Mouse (Mus musculus): ENCODE results near the gene H13. TPM values are rescaled to one million over a fixed set of nuclear protein-coding genes. Genes with fewer than 3 reads are reported as not detected.

The H13 gene
- total RNA-seq (2021), result 10 to 100 TPM; 47.6 to 51.4 TPM

DNA sequence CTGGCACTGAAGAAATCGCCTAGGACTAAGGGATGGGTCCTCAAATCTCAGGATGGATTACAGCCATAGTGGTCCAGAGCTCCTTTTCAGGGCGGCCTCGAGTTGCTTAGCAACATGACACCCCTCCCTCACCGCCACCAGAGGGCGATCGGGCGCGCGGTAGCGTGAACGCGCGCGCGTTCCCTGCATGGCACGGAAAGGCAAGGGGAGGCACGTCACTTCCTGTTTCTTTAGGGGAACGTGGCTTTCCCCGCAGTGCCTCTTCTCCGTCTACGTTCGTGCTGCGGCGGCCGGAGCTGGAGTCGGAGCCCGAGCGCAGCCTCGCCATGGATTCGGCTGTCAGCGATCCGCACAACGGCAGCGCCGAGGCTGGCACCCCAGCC is at the start of gene H13:
Gene H13 (plus strand): TSS at position 206 of the 383 bp plus-strand sequence.
- intact Hi-C loops (cut with DNase I), result loop anchor here (1.0 kb wide), 1 partner anchor 27 kb away; no protein-coding TSS in a partner anchor
- peak; percentile 93 to 97 for DNase-seq

DNA sequence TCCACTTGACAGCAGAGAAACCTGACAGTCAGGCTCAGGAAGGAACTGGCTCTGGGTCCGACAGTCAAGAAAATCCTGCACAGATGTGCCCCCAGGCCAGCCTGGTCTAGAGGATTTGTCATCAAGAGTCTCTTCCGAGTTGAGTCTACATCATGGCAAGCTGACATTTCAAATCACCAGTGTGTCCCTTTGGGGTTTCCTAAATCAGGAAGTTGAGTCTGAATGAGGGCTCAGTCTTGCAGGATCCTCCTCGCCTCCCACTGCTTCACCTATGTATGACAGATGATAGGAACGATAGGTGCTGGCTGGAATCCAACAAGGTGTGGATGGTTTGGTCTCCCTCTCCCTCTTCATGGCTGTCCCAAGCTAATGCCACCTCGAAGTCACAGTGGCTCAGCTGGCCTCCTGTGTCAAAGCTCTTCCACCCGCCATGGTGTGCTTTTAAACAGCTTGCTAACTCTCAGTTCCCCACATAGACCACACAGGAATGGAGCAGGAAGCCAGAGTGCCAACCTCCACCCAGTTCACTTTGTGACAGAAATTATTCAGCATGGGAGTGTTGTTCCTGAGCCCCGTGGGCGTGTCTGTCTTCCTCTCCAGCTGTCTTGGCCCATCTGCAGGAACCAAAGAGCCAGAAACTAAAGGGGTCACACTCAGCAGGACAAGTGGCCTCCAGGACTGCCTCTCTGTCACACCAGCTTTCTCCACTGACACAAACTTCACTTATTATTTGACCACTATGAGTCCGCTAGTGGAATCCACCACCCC is 48.7 kb upstream of the H13 start:
- intact Hi-C loops (cut with DNase I), result loop anchor here (5.0 kb wide), 1 partner anchor 212 kb away; the partner anchor contains the start of gene Bcl2l1
- peak in 1 of 2 experiments; percentile 31 for DNase-seq

DNA sequence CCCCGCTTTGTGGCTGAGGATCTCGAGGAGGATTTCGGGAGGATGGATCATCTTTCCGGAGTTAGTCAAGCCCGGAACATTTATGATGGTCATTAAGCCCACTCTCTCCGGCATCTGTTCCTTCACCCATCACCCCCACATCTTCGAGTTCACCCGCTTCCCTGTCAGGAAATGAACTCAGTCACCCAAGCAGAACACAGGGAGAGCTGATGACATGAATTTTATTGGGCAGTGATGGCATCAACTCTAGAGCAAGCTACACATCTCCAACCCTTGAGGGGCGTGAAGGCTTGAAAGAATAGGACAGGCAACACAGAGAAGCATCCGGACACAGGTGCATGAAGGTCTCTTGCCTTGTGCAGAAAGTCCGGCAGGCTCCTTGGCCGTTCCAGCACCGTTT is 47.1 kb upstream of the H13 start:
- intact Hi-C loops (cut with DNase I), result loop anchor here (5.0 kb wide), 1 partner anchor 210 kb away; the partner anchor contains the start of gene Bcl2l1
- DNase-seq, result no peak

DNA sequence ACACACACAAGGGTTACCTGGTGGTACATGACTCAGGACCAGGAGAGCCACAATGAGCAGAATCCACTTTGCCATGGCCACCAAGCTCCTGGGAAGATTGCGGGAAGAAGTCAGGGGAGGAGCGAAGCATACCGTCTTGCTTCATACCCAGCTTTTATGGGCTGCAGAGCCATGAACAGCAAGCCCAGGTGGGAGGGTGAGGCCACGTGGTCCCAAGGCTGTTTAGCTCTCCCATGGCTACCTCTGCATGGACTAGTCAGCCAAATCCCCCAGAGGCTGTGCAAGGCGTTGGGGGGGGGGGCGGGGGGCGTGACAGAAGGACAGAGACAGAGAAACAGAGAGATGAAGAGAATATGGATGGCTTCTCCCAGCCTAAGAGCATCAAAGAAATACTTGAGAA is 46.3 kb upstream of the H13 start, which contains the start of gene Defb25:
Gene Defb25 (minus strand): TSS at position 101 of the 400 bp plus-strand sequence.
- intact Hi-C loops (cut with DNase I), result loop anchor here (5.0 kb wide), 1 partner anchor 209 kb away; the partner anchor contains the start of gene Bcl2l1

DNA sequence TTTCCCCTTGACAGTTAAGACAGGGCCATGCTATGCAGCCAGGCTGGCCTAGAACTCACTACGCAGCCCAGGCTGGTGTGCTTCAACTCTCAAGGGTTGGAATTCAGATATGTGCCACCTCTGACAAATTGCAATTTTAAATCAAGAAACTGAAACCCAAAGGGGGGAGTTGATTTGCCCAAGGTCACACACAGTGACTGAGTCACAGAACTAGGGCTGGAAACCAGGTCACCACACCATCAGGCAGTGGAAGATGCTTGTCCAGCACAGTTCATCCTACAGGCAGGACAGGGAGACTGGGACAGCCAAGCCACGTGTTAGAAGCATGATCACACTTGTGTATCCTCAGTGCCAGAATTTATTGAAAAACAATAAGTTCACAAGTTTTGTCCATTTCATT is 44.7 kb upstream of the H13 start:
- DNase-seq, result no peak
- intact Hi-C loops (cut with DNase I), result loop anchor here (5.0 kb wide), 1 partner anchor 208 kb away; the partner anchor contains the start of gene Bcl2l1

More for the DNA sequence above, 46.3 kb upstream of the H13 start, which contains the start of gene Defb25:
- no peak for DNase-seq

DNA sequence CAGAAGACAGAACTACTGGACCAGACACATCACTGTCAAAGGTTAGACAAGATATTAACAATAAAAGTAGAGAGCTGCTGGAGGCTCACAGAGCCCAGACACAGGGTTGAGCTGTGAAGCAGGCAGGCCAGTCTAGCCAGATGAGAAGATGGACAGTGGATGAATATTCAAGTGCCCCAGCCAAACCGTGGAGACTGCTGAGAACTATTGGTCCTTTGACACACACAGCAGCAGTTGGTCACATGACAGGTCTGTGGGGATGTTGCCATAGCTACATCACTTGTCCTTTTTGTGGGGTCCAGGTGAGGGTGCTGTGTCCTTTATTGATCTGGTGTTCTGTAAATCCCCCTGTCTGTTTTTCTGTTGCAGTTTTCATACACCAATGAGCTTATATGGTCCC is 44.0 kb upstream of the H13 start:
- no peak for DNase-seq
- intact Hi-C loops (cut with DNase I), result no loop called here

DNA sequence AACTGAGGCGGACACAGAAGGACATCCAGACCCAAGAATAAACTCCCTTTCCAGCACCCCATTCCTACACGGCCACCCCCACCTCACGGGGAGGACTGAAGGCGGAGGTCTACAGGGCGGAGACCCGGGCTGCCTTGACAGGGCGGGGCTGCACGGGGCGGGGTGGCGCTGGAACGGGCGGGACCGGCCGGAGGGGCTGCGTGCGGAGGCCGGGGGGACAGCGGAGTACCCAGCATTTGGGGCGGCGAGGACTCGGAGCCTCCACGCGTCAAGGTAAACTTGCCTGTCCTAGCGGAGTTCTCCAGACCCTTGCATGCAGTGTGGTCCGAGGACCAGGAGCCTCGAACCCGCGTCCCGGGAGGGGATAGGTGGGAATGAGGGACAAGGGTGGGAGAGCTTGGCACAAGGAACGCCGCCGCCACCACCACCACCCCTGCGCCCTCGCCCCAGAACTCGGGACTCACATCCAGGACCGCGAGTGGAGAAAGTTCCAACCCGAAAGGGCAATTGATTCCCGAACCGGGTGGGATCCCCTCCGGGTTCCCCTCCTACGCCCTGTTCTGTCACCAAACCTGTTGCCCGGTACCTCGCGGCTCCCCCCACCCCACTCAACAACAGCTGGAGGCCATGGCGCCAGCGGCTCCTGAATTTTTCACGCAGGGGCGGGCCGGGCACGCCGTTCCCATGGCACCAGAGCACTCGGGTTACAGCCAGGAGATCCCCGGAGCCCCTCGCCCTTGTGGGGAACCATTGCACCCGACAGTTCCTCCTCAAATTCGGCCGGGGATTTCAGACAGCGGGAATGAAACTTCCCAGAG is 42.3 kb upstream of the H13 start, which contains the start of gene Rem1:
Gene Rem1 (plus strand): TSS at position 178 of the 818 bp plus-strand sequence.
- DNase-seq, result peak; percentile 52 to 64
- intact Hi-C loops (cut with DNase I), result no loop called here

DNA sequence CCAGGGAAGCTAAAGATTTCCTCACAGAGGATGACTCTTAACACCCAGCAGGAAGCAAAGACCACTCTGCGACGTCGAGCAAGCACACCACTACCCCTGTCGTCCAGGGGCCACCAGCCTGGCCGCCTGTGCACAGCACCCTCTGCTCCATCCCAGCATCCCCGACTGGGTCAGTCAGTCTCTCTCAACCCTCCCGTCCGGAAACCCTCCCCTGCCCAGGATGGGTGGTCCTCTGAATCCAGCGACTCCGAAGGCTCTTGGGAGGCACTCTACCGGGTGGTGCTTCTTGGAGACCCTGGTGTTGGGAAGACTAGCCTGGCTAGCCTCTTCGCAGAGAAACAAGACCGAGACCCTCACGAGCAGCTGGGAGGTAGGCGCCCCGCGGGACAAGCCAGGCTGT is 41.2 kb upstream of the H13 start:
- intact Hi-C loops (cut with DNase I), result no loop called here
- peak; percentile 37 to 51 for DNase-seq

DNA sequence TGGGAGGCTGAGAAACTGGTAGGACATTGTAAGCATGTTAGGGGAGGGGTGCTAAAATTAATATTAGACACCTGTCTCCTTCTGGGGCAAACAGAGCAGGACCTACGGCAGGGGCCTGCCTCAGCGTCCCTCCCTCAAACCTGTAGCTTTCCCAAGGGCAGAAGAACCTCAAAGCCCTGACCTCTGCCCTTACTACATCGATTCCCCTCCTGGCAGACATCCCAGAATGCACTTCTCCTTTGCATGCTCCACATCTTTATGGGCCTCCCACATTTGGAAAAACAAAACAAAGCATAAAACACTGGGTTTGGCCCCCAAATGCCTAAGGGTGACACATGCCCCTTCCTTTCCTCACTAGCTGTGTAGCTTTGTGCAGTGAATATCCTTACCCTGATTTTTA is 40.0 kb upstream of the H13 start:
- no peak for DNase-seq
- intact Hi-C loops (cut with DNase I), result no loop called here

DNA sequence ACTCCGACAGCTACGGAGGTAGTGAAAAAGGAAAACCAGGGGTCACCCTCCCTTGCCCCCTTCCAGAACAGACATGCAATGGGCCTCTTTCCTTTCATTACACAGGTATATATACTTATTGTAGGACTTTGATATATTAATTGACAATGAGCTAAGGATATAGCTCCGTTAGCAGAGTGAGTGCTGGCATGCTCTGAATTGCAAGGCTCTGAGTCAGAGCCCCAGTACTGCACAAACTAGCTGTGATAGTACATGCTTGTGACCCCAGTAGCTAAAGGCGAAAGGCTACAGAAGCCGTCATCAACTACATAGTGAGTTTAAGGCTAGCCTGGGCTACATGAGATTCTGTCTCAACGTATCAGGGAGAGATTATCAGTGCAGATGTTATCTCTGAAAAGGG is 39.4 kb upstream of the H13 start:
- no peak for DNase-seq
- intact Hi-C loops (cut with DNase I), result no loop called here

DNA sequence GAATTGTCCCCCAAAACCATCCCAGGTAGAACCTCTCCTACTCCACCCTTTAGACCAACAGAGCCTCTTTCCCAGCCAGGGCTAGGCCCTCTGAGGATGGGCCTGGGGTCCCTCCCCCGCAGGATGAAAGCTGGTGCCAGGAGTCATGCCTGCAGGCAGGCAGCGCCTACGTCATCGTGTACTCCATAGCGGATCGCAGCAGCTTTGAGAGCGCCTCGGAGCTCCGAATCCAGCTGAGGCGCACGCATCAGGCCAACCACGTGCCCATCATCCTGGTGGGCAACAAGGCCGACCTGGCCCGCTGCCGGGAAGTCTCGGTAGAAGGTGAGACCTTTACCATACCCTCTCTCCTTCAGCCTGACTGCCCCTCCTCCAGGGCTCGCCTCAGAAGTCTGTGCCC is 35.9 kb upstream of the H13 start:
- no peak for DNase-seq

DNA sequence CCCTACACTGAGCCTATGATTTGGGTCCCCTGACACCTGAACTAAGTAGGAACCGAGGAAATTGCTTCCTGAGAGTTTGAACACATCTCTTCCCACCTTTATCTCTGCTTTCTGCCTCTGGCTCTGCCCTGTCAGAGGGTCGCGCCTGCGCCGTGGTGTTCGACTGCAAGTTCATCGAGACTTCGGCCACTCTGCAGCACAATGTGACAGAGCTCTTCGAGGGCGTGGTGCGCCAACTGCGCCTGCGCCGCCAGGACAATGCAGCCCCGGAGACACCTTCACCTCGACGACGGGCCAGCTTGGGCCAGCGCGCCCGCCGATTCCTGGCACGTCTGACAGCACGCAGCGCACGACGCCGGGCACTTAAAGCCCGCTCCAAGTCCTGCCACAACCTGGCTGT is 35.0 kb upstream of the H13 start:
- intact Hi-C loops (cut with DNase I), result no loop called here
- DNase-seq, result no peak

More for the DNA sequence above, 35.9 kb upstream of the H13 start:
- intact Hi-C loops (cut with DNase I), result no loop called here

DNA sequence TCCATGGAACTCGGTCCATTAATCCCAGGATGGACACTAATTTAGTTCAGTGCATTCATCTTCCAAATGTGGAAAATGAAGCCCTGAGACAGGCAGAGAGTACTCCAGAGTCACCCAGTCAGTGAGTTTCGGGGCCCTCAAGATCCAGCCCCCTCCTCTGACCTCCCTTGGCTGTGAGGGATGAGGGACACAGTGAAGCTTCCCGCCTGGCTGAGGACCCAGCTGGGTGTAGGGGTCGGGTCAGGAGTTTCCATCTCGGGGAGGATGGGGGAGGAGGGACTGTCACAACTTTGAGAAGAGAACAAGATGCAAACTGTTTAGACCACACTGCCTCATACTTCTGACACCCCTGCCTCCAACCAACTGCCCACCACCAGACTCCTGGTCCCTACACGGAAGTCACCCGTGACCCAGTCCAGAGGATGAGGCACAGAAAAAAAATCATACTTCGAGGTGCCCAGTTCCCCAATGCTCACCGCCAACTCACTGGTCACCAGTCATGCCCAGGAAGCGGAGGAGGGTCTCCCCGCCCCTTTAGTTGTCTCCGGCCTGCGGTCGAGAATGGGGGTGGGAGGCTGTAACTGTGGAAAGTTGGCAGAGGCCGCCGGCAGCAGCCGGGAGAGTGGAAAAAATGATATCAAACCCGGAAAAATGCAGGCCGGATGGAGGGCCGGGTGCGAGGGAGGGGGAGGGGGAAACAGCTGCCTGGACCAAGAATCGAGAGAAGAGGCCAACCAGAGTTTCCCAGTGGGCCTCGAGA is 32.8 kb upstream of the H13 start:
- peak; percentile 89 for DNase-seq
- intact Hi-C loops (cut with DNase I), result no loop called here

DNA sequence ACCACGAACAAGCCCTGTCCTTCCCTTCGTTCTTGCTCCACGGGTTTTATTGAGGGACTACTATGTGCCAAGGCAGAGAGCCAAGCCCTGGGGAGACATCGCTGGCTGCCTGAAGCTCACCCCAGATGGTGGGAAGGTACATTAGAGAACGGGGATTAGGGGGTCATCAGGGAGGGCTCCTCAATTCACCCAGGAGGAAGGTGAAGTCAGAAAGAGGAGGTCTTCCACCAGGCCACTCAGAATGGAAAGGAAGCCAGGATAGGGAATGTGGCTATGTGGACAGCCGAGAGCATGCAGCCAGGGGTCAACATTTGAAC is 32.3 kb upstream of the H13 start:
- intact Hi-C loops (cut with DNase I), result no loop called here
- no peak for DNase-seq

DNA sequence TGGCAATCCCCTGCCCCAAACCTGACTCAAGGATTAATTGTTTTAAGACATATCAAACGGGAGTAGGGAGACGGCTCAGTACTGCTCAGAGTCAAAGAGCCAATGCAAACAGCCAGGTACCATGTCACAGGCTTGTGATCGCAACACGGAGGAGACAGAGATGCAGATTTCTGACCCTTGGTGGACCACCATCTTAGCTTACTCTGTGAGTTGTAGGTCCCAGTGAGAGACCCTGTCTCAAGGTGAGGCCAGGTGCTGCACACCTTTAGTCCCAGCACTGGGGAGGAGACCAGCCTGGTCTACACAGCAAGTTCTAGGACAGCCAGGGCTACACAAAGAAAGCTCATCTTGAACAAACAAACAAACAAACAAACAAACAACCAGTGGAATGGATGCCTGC is 31.9 kb upstream of the H13 start:
- DNase-seq, result no peak
- intact Hi-C loops (cut with DNase I), result no loop called here

DNA sequence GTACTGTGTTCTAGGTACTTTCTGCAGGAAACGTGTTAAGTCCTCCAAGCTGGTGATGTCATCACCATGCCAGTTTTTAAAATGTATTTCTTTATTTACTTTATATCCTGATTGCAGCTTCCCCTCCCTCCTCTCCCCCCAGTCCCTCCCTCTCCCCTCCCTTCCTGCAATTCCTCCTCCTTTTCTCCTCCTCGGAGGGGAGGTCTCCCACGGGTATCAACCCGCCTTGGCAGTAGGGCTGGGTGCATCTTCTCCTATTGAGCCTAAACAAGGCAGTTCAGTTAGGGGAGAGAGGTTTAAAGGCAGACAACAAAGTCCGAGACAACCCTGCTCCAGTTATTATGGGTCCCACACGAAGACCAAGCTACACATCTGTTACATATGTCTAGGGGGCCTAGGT is 30.4 kb upstream of the H13 start:
- no peak for DNase-seq
- intact Hi-C loops (cut with DNase I), result no loop called here

DNA sequence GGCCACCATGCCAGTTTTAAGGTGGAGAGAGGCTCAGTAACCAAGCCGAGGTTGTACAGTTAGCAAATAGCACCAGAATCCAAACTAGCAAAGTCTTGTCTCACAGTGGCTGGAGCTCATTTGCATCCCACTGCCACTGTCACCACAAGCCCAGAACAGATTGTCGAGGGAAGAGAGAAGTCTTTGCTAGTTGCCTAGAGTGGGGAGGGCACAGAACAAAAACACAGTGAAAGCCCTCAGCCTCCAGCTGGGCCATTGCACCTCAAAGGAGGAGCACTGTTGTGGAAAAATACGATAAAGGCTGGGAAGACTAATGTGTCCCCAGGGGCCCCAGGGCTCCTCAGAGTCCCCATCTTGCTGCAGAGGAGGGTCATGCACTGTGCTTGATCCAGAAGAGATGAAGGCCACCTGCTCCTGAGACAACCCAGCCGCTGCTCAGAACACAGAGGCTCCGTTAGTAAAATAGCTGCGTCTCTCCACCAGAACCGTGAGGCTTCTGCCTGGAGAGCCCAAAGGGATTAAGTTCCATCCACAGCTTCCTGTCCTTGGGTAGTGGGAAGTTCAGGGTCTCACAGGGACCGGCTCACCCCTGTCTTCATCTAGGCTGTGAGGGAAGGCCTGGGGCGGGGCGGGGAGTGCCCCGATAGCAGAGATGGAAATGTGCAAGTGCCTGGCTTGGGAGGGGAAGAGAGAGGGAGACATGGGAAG is 29.7 kb upstream of the H13 start:
- intact Hi-C loops (cut with DNase I), result no loop called here
- peak; percentile 71 to 75 for DNase-seq

DNA sequence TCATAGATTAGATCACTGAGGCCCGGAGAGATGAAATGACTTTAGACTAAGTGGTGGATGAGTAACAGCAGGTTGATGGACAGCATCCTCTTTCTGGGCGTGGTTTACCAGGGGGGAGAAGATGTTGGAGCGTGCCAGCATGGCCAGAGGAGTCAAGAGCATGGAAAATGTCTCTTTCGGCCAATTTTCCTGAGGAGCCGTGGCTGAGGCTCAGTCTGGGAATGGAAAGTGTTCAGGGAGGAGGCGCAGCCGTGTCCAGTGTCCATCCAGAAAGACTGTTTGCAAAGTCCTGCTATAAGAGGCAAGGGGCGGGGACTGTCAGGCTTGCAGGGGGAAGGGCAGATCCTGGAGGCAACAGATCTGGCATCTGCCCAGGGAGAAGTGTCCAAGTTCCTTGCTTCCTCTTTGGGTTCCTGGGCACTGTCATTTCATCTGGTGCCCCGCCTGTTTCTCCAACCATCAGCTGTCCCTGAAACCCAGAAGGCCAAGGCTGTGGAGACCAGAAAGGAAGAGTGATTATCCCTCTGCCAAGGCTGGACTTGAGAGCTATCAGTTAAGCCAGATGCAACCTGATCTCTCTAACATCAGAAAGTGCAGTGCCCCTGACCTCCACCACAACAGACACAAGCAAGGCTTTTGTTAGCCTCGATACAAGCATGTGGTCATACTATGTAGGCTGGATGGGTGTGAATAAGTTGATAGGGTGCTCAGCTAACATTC is 16.2 kb upstream of the H13 start:
- intact Hi-C loops (cut with DNase I), result no loop called here
- DNase-seq, result peak; percentile 69 to 71

DNA sequence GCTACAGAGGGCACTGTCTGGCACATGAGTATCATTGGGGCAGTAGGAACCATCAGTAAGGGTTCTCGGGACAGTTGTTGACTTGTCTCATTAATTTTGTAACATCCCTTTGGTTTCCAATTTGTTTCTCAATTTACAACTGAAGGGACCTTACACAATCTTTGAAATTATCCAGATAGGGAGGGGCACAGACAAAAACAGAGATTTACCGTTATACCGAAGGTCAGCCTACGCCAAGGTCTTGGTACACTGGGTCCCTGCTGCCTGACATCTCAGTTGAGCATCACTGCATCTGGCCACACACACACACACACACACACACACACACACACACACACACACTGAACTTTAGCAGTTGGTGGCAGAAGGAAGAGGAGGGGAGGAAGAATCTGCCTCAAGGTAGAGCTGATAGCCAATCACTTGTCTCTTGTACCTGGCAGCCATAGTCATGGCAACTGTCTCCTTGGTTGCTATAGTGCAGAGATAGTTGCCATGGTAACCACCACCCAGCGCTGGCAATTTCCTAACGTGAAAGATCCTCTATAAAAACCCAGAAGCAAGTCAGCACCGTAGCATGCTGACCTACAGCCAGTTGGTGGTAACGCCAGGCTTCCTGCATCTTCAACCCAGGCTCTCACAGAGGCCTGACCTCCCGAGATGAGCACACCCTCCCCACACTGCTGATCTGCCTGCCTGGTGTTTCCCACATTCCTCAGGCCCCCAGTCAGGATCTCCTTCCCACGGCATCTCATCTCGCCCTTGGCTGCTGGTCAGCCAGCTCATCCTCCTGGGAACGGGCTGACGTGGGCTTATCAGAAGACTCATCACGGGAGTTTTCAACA is 15.2 kb upstream of the H13 start:
- intact Hi-C loops (cut with DNase I), result no loop called here
- DNase-seq, result peak in 1 of 2 experiments; percentile 58
